Mouse (Mus musculus): ENCODE data around the gene Otc. TPM values are rescaled to one million over a fixed set of nuclear protein-coding genes. Genes with fewer than 3 reads are reported as not detected.

The Otc gene
- total and polyA plus RNA-seq, 2 experiments from 2014 or later, result not detected

GRCm38 (mm10) chrX:10234617-10235016 lies 17.5 kb upstream of the Otc start:
- Histone ChIP-seq H3K9ac (replicated peaks; ENCODE audit: low read length, poor library complexity, severe bottlenecking) (no peak overlapping the region), H3K36me3 (ENCODE audit: insufficient read depth, low read length) (no peaks in the 10 kb centered on the region), H3K27ac (ENCODE audit: low read depth, low read length) (no peak overlapping the region), H3K27me3 (ENCODE audit: insufficient read depth, low read length) (no peaks in the 10 kb centered on the region), H3K9me3 (ENCODE audit: low read length) (no peaks in the 10 kb centered on the region), H3K4me3 (ENCODE audit: low read depth, low read length) (no peak overlapping the region), H3K4me2 (ENCODE audit: low read depth, low read length, poor library complexity, severe bottlenecking) (no peak overlapping the region), H3K4me1 (ENCODE audit: insufficient read depth, low read length) (no peaks in the 10 kb centered on the region)
- whole genome bisulfite sequencing, result 65% methylated on average over 3 of the region's 3 CpGs
- ATAC-seq (ENCODE audit: low FRiP score) (no peak), DNase-seq (ENCODE audit: low spot score) (no peak)
- TF ChIP-seq CTCF (IDR thresholded peaks at IDR 0.05), result no peak

- WGBS, result 41% methylated on average over 4 of the region's 4 CpGs
- no peak for DNase-seq (ENCODE audit: low spot score)
- TF ChIP-seq CTCF (IDR thresholded peaks at IDR 0.05), result no peak
- Histone ChIP-seq H3K27me3 (ENCODE audit: insufficient read depth, low read length) (no peaks in the 10 kb centered on the region), H3K4me3 (ENCODE audit: low read depth, low read length) (no peak overlapping the region), H3K27ac (ENCODE audit: low read depth, low read length) (no peak overlapping the region), H3K9me3 (ENCODE audit: low read length) (no peaks in the 10 kb centered on the region), H3K4me1 (ENCODE audit: insufficient read depth, low read length) (no peaks in the 10 kb centered on the region), H3K36me3 (ENCODE audit: insufficient read depth, low read length) (no peaks in the 10 kb centered on the region), H3K9ac (replicated peaks; ENCODE audit: low read length, poor library complexity, severe bottlenecking) (no peak overlapping the region), H3K4me2 (ENCODE audit: low read depth, low read length, poor library complexity, severe bottlenecking) (no peak overlapping the region)
- no peak for ATAC-seq (ENCODE audit: low FRiP score)
Measured at GRCm38 (mm10) chrX:10239515-10239914, 12.6 kb upstream of the Otc start.

GRCm38 (mm10) chrX:10243916-10244315 lies 8.2 kb upstream of the Otc start:
- no peak overlapping the region for H3K4me3 ChIP-seq (ENCODE audit: low read depth, low read length)
- no peaks in the 10 kb centered on the region for H3K9me3 ChIP-seq (ENCODE audit: low read length)
- DNase-seq (ENCODE audit: low spot score) (no peak), ATAC-seq (ENCODE audit: low FRiP score) (no peak)
- H3K27me3 ChIP-seq (ENCODE audit: insufficient read depth, low read length), result no peaks in the 10 kb centered on the region
- no peaks in the 10 kb centered on the region for H3K36me3 ChIP-seq (ENCODE audit: insufficient read depth, low read length)
- H3K27ac ChIP-seq (ENCODE audit: low read depth, low read length), result no peak overlapping the region
- H3K9ac ChIP-seq (replicated peaks; ENCODE audit: low read length, poor library complexity, severe bottlenecking), result no peak overlapping the region
- TF ChIP-seq CTCF (IDR thresholded peaks at IDR 0.05), result no peak
- 78% methylated on average over 3 of the region's 3 CpGs for WGBS
- no peak overlapping the region for H3K4me2 ChIP-seq (ENCODE audit: low read depth, low read length, poor library complexity, severe bottlenecking)
- H3K4me1 ChIP-seq (ENCODE audit: insufficient read depth, low read length), result no peaks in the 10 kb centered on the region

GRCm38 (mm10) chrX:10251357-10251756 lies 748 bp upstream of the Otc start:
- no peak overlapping the region for H3K9ac ChIP-seq (replicated peaks; ENCODE audit: low read length, poor library complexity, severe bottlenecking)
- H3K4me1 ChIP-seq (ENCODE audit: insufficient read depth, low read length), result no peaks in the 10 kb centered on the region
- no peaks in the 10 kb centered on the region for H3K27me3 ChIP-seq (ENCODE audit: insufficient read depth, low read length)
- ATAC-seq (ENCODE audit: low FRiP score), result no peak
- no peak for TF ChIP-seq CTCF (IDR thresholded peaks at IDR 0.05)
- H3K36me3 ChIP-seq (ENCODE audit: insufficient read depth, low read length), result no peaks in the 10 kb centered on the region
- H3K27ac ChIP-seq (ENCODE audit: low read depth, low read length), result no peak overlapping the region
- DNase-seq (ENCODE audit: low spot score), result no peak
- H3K4me3 ChIP-seq (ENCODE audit: low read depth, low read length), result no peak overlapping the region
- no peak overlapping the region for H3K4me2 ChIP-seq (ENCODE audit: low read depth, low read length, poor library complexity, severe bottlenecking)
- H3K9me3 ChIP-seq (ENCODE audit: low read length), result no peaks in the 10 kb centered on the region

GRCm38 (mm10) chrX:10257774-10258173 lies 5.7 kb downstream of the Otc start:
- Histone ChIP-seq H3K4me1 (ENCODE audit: insufficient read depth, low read length) (no peaks in the 10 kb centered on the region), H3K4me3 (ENCODE audit: low read depth, low read length) (no peak overlapping the region), H3K4me2 (ENCODE audit: low read depth, low read length, poor library complexity, severe bottlenecking) (no peak overlapping the region), H3K9ac (replicated peaks; ENCODE audit: low read length, poor library complexity, severe bottlenecking) (no peak overlapping the region), H3K9me3 (ENCODE audit: low read length) (no peaks in the 10 kb centered on the region), H3K27me3 (ENCODE audit: insufficient read depth, low read length) (no peaks in the 10 kb centered on the region), H3K27ac (ENCODE audit: low read depth, low read length) (no peak overlapping the region), H3K36me3 (ENCODE audit: insufficient read depth, low read length) (no peaks in the 10 kb centered on the region)
- WGBS, result 88% methylated on average over 1 of the region's 1 CpGs
- TF ChIP-seq CTCF (IDR thresholded peaks at IDR 0.05), result no peak
- DNase-seq (ENCODE audit: low spot score), result no peak
- ATAC-seq (ENCODE audit: low FRiP score), result no peak

GRCm38 (mm10) chrX:10258260-10258659 lies 6.2 kb downstream of the Otc start:
- ATAC-seq (ENCODE audit: low FRiP score), result no peak
- Histone ChIP-seq H3K9ac (replicated peaks; ENCODE audit: low read length, poor library complexity, severe bottlenecking) (no peak overlapping the region), H3K4me3 (ENCODE audit: low read depth, low read length) (no peak overlapping the region), H3K4me1 (ENCODE audit: insufficient read depth, low read length) (no peaks in the 10 kb centered on the region), H3K9me3 (ENCODE audit: low read length) (no peaks in the 10 kb centered on the region), H3K27me3 (ENCODE audit: insufficient read depth, low read length) (no peaks in the 10 kb centered on the region), H3K36me3 (ENCODE audit: insufficient read depth, low read length) (no peaks in the 10 kb centered on the region), H3K4me2 (ENCODE audit: low read depth, low read length, poor library complexity, severe bottlenecking) (no peak overlapping the region), H3K27ac (ENCODE audit: low read depth, low read length) (no peak overlapping the region)
- no peak for DNase-seq (ENCODE audit: low spot score)
- 66% methylated on average over 5 of the region's 5 CpGs for WGBS
- no peak for TF ChIP-seq CTCF (IDR thresholded peaks at IDR 0.05)
